Mouse (Mus musculus): ENCODE results near the gene Mrpl28.
"Not testable (repeated sequence)": the region's sequence is repeated elsewhere in the genome, so short reads cannot be mapped to it uniquely, and the experiment has no call there.

Mrpl28 gene

DNA sequence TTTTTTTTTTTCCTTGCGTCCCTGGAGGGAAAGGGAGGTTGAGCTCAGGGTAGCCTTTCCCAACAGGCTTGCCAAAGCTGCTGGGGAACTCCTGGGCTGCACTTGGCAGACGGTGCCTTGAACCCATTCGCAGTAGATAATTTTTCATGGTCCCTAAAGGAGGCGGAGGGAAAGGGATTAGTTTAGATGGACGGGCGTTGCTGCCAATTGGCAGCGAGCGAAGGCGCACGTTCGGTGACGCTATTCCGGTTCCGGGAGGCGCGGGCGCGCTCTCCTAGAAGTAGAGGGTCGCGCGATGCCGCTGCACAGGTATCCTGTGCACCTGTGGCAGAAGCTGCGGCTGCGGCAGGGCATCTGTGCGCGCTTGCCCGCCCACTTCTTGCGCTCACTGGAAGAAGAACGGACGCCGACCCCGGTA lies at the start of gene Mrpl28:
Mrpl28 (plus strand) TSS at position 234 of the 418 bp plus-strand sequence.
- DNase-seq (ENCODE audit: low spot score in 2 of 2) = peak; percentile 88 to 97

DNA sequence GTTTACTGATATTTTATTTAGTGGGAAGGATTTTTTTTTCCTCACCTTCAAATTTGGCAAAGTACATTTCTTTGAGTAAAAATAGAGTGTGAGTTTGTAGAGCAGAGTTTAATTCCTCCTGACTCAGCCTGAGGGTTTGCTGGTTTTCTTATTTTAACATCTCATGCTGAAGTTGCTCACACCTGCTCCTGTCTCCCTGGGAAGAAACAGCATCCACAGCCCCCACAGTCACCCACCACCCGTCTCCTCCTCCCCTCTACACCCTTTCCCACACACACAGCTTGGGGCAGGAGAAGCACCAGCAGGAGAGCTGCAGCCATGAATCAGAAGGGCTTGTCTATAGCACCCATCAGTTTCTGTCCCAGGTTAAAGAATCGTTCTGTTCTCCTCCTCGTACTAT lies 48.1 kb upstream of the Mrpl28 start:
- no peak for DNase-seq (ENCODE audit: low spot score in 2 of 2)

DNA sequence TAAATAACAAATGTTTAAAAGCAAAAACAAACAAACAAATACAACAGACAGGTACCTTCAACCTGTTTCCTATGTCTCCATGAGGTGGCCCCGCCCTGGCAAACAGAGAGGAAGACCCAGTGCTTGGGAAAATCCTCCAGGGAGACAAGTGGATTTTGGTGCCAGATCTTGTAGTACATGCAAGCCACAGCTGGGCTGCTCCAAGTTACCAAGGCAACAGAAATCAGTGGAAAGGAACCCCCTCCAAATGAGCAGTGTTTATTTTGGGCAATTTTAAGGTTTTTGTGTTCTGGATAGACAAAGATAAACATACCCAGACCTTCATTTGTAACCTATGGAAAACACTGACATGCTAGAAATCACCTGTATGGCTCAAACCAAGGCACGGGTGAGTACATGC lies 44.4 kb upstream of the Mrpl28 start:
- DNase-seq (ENCODE audit: low spot score in 2 of 2) = no peak

DNA sequence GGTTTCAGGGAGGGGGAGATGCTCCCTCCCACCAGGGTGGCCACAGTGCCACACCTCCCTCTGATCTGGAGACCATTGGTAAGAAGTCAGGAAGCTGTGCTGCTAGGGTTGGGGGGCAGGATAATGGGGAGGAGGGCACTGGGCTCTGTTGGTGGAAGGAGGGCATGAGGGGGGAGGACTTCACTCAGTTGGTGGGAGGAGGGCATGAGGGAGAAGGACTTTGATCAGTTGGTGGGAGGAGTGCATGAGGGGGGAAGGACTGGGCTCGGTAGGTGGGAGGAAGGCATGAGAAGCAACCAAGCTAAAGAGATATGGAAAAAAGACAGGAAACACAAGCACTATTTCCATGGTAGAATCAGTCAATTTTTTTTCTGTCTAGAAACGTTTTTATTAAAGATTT lies 42.4 kb upstream of the Mrpl28 start:
- DNase-seq (ENCODE audit: low spot score in 2 of 2) = no peak

DNA sequence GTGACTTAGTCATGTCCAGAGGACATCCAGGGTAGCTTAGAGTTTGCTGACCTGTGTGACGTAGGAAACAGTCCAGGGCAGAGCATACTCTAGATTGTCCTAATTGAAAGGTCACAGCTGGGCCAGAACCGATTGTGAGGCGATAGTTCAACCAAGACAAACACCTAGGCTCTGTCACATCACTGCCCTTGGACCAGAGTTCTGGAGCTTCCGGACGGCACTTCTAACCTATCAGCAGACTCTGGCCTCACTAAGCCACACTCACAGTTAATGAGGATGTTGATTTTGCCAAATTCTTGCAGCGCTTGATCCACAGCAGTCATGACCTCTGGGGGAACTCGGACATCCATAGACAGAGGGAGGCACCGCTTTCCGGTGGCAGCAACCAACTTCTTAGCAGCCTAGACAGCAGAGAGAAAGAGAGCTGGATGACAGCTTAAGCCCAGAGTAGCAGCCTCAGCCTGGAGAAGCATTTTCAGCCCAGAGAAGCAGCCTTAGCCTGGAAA lies 36.2 kb upstream of the Mrpl28 start:
- no peak for DNase-seq (ENCODE audit: low spot score in 2 of 2)

DNA sequence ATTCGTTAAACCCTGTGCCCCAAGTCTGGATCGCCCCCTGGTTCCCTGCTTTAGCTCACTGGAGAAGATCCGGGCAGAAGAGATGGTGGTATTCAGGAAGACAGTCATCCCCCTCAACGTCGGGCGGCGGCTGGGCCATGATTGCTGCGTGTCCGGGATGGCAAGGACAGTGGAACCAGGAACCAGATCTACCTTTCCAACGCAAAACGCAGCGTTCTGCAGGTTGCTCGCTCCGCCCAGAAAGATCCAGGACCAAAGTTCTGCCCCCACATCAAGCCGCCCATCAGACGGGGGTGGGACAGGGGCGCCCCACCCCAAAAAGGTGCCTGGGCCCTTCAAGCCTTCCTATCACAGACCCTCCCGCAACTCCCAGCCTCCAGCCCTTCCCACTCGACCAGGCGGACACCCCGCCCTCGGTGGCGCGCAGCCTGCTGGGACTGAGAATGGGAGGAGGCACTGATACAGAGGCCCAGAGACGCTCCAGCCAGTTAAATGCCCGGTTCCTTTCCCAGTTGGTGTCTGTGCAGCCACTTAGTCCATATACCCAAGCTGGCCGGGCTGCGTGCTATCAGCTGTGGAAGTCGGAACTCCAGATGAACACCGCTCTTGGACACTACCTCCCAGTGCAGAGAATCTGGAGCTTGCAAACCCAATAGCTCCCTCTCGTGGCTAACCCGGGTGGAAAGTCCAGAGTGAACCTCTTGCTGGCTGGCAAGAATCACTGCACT lies 33.2 kb upstream of the Mrpl28 start, which contains the start of gene Decr2:
Decr2 (minus strand) TSS at position 433 of the 728 bp plus-strand sequence.
- DNase-seq (ENCODE audit: low spot score in 2 of 2) = peak; percentile 69 to 87

DNA sequence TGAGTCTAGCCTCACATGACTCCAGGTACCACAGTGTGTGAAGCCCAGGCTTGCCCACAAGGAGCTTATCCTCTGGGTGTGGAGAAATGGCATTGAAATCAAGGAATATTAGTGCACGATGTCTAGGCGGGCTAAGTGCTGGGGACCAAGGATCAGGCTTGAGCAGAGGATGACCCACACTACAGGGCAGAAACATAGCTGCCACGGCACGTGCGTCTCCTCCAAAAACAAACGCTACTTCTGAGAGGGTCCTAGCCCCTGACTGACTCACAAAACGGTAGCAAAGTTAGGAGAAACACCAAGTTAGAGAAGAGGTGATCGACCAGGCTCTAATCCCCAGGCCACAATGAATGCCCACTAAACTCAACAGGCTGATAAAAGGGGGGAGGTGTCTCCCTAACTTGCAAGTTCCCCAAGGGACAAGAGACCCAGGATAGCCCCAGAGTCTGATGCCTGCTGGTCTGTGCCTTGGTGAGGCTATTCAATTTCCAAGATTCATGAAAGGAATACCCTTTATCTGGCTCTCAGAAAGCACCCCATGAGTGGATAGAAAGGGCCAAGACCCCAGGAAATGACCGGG lies 28.7 kb upstream of the Mrpl28 start:
- DNase-seq (ENCODE audit: low spot score in 2 of 2) = no peak

DNA sequence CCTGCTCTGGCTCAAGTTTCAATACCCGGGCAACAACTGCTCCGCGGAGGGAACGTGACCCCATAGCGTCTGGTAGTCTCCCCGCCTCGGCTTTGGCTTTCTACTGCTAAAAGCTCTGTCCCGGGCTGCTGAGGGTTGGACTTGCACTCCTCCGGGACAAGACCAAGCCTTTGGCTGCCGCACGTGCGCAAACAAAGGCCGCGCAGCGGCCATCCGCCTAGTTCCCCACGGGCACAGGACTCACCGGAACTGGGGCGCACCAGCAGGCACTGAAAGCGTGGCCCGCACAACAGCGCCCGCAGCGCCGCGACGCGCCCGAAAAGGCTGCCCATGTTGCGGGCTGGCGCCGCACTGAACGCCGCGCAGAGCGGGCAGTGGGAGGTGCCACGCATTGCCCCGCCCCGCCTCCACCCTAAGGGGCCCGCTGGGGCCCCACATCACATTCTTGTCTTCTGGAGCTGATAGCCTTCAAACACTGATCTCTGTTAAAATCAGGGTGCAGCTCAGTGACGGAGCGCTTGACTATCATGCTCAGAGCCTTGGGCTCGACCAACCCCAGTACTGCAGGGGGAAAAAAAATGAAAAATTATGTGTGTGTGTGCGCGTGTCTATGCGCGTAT lies 28.1 kb upstream of the Mrpl28 start, which contains the start of gene Nme4:
Nme4 (minus strand) TSS at position 482 of the 620 bp plus-strand sequence.
- peak in 1 of 2 experiments; percentile 59 for DNase-seq (ENCODE audit: low spot score in 2 of 2)

GRCm38 (mm10) chr17:26098461-26098860 lies 24.8 kb upstream of the Mrpl28 start:
- DNase-seq (ENCODE audit: low spot score in 2 of 2) = no peak

DNA sequence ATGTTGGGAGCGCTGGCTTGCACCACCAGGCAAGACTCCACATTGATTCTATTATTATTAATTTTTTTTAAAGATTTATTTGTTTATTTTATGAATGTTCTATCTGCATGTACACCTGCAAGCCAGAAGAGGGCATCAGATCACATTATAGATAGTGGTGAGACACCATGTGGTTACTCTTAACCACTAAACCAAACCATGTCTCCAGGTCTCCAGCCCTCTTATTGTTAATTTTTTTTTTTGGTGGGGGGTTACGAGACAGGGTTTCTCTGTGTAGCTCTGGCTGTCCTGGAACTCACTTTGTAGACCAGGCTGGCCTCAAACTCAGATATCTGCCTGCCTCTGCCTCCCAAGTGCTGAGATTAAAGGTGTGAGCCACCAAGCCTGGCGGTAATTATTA lies 24.0 kb upstream of the Mrpl28 start:
- not testable (repeated sequence) for DNase-seq (ENCODE audit: low spot score in 2 of 2)

GRCm38 (mm10) chr17:26100166-26100565 lies 23.1 kb upstream of the Mrpl28 start:
- DNase-seq (ENCODE audit: low spot score in 2 of 2) = no peak

DNA sequence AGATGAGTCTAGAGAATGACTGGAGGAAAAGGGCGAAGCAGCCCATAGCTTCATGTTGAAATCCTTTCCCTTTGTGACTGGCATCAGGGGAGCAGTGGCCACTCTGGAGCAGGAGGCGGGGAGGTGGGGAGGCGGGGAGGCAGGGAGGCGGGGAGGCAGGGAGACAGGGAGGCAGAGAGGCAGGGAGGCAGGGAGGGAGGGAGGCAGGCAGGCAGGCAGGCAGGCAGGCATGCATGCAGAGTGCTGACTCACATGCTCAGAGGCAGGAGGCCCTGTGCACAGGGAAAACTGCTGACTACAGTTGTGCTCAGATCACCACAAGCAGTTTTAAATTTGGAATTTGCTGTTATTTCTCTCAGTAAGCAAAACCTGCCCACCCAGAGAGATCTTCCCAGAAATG lies 21.8 kb upstream of the Mrpl28 start:
- no peak for DNase-seq (ENCODE audit: low spot score in 2 of 2)

GRCm38 (mm10) chr17:26105619-26106018 lies 17.7 kb upstream of the Mrpl28 start:
- DNase-seq (ENCODE audit: low spot score in 2 of 2) = no peak

GRCm38 (mm10) chr17:26110156-26110555 lies 13.1 kb upstream of the Mrpl28 start:
- no peak for DNase-seq (ENCODE audit: low spot score in 2 of 2)

- DNase-seq (ENCODE audit: low spot score in 2 of 2) = no peak
Measured at GRCm38 (mm10) chr17:26111024-26111423, 12.3 kb upstream of the Mrpl28 start.

GRCm38 (mm10) chr17:26111722-26112121 lies 11.6 kb upstream of the Mrpl28 start:
- no peak for DNase-seq (ENCODE audit: low spot score in 2 of 2)

- DNase-seq (ENCODE audit: low spot score in 2 of 2) = no peak
Measured at GRCm38 (mm10) chr17:26112751-26113150, 10.5 kb upstream of the Mrpl28 start.

- peak; percentile 45 to 67 for DNase-seq (ENCODE audit: low spot score in 2 of 2)
Measured at GRCm38 (mm10) chr17:26113181-26113948, 9.9 kb upstream of the Mrpl28 start, which contains the start of gene Tmem8. Gene Tmem8 (plus strand): TSS chr17:26113299.

DNA sequence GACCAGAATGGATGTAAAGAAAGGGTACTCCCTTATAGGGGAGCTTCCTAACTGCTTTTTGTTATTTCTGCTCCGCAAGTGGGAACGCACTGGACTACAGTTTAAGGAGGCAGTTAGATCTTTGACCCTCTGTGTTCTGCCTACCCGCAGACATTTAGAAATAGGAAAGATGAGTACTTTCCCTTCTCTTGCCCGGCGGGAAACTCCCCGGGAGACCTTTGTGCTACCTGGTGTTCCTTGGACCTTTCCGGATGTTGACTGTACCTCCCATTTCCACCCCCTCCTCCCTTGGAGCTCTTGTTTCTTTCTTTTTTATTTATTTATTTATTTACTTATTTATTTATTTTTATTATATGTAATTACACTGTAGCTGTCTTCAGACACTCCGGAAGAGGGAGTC lies 9.2 kb upstream of the Mrpl28 start:
- no peak for DNase-seq (ENCODE audit: low spot score in 2 of 2)

DNA sequence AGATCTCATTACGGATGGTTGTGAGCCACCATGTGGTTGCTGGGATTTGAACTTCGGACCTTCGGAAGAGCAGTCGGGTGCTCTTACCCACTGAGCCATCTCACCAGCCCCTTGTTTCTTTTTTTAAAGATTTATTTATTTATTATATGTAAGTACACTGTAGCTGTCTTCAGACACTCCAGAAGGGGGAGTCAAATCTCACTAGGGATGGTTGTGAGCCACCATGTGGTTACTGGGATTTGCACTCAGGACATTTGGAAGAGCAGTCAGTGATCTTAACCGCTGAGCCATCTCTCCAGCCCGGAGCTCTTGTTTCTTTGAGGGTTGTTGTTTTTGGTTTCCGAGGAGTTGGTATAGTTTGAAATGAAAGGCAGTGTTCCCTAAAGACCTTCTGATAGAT lies 8.8 kb upstream of the Mrpl28 start:
- DNase-seq (ENCODE audit: low spot score in 2 of 2) = not testable (repeated sequence)

DNA sequence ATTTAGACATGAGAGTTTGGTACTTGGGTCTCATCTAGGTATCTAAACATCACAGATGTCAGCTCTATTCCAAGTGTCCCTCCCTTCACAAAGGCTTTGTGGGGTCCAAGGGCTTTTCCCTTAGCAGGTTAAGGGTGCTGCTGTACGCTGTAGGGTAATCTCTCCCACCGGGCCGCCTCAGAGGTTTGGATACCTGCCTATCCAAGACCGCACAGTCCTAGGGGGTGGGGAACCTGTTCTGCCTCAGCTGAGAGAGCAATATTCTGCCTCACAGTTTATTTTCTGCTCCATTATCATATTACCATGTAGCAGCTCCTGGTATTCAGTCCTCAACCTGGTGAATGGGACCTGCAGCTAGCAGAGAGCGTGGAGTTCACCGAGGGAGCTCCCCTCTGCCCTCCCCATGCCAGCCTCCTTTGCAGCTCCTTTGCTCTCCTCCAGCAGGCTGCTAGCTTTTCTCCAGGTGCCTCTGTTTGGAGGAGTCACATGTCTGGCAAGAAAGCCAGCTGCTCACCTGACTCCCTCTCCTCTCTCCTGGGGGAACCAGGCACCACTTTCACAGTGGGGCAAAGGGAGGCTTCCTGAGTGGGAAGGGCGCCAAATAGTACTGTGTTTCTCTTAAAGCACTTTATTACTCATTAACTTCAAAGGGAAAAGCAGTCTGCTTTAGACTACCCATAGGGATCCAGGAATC lies 7.9 kb upstream of the Mrpl28 start:
- no peak for DNase-seq (ENCODE audit: low spot score in 2 of 2)
